Mouse (Mus musculus) cerebellum, adult 9-11 months (tissue): ENCODE results near the gene Crebbp.

ENCODE experiments used
- DNase-seq: peaks from one replicate; pipeline ENCODE4 v3.0.0; 2022

The Crebbp gene

DNA sequence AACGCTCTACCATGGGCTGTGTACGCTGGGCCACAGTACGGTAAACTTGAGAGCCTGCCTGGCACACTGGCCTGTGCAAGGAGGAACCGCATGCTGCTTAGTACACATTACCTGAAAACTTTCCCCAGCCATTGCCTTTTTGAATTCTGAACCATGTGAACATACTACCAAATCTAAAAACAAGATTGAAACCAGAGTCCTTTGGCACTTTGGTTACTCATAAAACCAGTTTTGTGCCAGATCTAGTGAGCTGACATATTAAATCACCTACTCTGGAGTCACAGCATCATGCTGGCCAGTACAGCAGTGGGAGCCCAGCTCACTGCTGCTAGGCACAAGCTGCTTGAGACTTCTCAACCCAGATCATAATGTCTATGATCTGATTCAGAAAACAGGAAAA is 172.2 kb downstream of the Crebbp start:
- DNase-seq, result no peak

DNA sequence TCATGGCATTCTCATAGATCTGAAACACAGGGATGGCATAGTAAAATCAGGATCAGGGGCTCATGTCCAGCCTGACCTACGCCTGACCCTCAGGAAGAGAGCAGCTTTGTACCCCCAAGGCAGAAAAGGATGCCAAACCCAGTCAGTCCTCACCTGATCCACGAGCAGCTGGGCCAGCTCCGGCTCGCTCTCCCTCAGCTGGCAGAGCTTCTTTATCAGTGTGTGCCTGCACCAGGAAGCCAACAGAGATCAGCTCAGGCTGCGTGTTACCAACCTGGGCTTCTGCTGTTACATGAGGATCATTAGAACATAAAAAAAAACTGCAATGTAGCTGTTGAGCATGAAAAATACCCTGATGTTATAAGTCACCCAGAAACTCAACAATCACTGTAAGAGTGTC is 173.6 kb downstream of the Crebbp start:
- no peak for DNase-seq

- DNase-seq, result no peak
Observed at GRCm38 (mm10) chr16:4037690-4038089, 176.1 kb downstream of the Crebbp start.

DNA sequence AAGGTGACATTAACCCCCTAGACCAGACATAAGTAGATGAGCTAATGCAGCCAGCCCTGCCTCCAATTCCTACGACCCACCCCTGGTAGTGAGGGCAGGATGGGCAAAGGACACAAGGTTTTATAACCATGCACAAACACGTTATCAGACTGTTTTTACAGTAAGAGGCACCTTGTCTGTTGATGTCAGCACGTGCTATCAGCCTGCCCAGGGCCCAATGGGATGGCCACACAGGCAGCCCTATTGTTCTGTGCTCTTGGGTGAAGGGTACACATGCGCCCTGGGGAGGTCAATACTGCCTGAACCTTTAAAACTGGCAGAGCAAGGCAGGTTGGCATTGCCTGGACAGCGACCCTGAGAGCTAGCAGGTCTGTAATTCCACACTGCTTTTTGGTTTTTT is 177.0 kb downstream of the Crebbp start, which contains the start of gene Dnase1:
Dnase1 (plus strand) TSS at position 136 of the 400 bp plus-strand sequence.
- no peak for DNase-seq

DNA sequence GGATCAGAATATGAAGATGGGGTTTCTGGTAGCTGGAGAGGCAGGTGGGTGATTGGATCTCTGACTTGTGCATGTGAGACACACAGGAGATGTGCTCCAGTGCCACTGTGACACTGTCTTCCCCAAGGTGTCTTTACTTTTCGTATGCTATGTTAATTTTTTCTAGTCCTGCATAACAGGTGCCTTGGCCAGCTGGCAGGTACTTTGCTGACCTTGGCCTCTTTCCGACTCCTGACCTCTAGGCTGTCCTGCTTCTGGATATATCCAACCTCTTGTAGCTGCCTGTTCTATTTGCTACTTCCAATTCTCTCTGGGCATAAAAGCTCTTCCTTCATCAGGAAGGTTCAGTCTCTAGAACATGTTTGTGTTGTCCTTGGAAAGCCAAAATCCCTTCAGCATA is 178.2 kb downstream of the Crebbp start:
- no peak for DNase-seq

DNA sequence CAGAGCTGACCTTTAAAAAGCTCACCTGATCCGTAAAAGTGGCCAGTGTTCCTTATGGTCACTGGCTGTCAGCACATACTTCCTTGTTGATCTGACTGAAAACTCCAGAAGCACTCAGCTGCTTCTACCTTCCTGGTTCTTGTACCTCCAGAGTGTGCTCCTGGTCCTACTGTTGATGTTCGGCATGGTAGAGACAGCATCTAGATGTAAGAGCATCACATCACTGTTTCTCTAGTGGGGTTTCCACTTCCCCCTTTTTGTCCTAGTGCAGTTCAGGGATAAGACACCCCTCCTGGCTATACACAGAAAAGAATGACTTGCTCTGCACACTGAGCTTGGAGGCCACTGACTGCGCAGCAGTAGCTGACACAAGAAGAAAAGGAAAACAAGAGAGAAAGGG is 179.3 kb downstream of the Crebbp start:
- DNase-seq, result no peak

GRCm38 (mm10) chr16:4033971-4034370 is 179.8 kb downstream of the Crebbp start:
- DNase-seq, result no peak

DNA sequence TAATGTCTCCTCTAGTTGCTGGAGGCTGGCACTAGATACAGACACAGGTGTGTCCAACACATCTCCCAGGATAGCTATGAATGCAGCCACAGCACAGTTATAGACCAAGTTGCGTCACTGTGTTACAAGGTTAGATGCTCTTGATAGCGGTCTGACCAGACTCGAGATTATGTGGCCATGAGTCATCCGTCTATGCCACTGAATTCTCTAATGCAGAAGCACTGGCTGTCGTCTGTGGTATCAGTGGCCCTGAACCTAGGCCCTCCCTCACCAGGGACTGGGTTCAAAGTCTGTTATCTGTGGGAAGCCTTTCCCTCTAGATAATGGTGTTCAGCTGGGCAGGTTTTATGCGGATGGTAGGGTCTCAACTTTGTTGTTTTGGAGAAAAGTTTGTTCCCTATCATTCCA is 181.5 kb downstream of the Crebbp start:
- no peak for DNase-seq

DNA sequence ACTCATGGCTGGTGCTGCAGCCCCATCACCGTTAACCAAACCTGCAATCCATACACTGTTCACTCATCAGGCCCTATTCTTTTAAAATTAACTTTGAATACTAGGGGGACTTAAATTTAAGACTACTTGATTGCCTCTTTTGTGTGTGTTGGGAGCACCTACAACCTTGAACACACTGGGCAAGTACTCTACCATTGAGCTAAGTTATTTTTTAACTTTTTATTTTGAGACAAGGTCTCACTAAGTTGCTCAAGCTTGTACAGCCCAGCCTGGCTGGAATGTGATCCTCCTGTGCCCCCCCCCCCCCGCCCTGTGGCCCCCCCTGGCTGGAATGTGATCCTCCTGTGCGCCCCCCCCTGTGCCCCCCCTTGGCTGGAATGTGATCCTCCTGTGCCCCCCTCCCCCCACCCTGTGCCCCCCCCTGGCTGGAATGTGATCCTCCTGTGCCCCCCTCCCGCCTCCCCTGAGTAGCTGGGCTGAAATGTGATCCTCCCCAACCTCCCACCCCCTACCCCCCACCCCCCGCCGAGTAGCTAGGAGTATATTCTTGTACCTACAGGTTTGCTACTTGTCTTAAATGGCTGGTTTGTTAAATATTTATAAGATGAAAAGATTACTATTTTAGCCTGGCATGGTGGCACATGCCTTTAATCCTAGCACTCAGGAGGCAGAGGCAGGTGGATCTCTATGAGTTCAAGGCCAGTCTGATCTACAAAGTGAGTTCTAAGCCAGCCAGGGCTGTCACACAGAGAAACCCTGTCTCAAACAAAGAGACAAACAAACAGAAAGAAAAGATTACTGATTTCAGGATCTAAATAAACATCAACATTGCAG is 182.1 kb downstream of the Crebbp start:
- no peak for DNase-seq
